Mouse (Mus musculus): ENCODE data around the gene Syn2.

DNA sequence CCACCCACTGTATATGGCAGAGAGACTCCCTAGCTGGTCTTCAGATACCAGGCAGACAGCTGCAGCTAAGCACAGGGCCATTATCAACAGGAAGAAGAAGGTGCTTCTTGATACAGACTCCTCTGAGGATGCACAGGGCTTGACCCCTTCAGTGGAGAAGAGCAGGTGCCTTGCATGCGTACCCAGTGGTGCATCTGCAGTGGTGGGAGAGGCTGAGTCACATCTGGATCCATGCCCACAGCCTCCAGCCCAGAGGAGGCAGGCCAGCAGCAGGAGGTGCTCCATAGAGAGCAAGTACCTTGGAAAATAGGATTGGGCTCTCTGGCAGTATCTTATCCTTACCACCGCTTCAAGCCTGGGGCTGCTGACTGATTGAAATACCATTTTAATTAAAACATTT, 159.2 kb downstream of the Syn2 start:
- TF ChIP-seq GATA1 (IDR thresholded peaks at IDR 0.05; ENCODE audit: borderline replicate concordance, low read length) (no peak), FLI1 (IDR thresholded peaks at IDR 0.05; ENCODE audit: low read length) (no peak)

Data from megakaryocyte, embryonic 14.5 days (primary cell).